Mouse (Mus musculus): ENCODE measurements around the gene Nostrin. TPM values are rescaled to one million over a fixed set of nuclear protein-coding genes. Genes with fewer than 3 reads are reported as not detected.

The Nostrin gene
- polyA plus RNA-seq, 1 experiment from 2014 or later = 0.90 TPM

DNA sequence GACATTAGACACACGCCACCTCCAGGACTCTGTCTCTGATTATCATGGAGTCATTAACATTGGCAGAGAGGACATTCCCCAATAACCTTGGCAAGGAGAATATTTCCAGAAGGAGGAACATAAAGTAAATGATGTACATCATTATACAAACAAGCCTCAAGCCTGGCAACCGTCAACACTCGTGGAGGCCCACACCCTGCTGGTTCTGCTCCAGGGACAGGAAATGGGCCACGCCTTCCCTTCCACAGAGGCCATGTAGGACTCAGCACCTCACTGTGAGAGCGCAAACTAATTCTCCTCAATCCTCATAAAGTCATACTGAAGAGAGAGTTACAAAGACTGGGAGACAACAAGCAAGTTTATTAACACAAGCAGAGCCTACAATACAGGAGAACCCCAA lies 58.0 kb downstream of the Nostrin start:
- Histone ChIP-seq H3K27me3 (ENCODE audit: control insufficient read depth, insufficient read depth, low read length) (no peaks in the 10 kb centered on the region), H3K4me2 (ENCODE audit: low read depth) (no peak overlapping the region), H3K9me3 (ENCODE audit: control insufficient read depth, low read length) (no peaks in the 10 kb centered on the region), H3K9ac (ENCODE audit: low read length) (no peak overlapping the region), H3K4me1 (ENCODE audit: control insufficient read depth, insufficient read depth, low read length) (no peaks in the 10 kb centered on the region), H3K4me3 (ENCODE audit: low read depth, low read length) (no peak overlapping the region), H3K27ac (ENCODE audit: low read depth, low read length) (no peak overlapping the region), H3K36me3 (ENCODE audit: control insufficient read depth, insufficient read depth, low read length) (0 out of 2 replicates have a peak, but pooled peaks cover 2% of the 10 kb centered on the region)
- no peak for DNase-seq (ENCODE audit: low spot score)
- ATAC-seq (ENCODE audit: insufficient read depth, low FRiP score, low TSS enrichment) = no peak
- WGBS = 85% methylated on average over 5 of the region's 5 CpGs

GRCm38 (mm10) chr2:69205185-69205584 lies 69.6 kb downstream of the Nostrin start:
- no peaks in the 10 kb centered on the region for H3K27me3 ChIP-seq (ENCODE audit: control insufficient read depth, insufficient read depth, low read length)
- DNase-seq (ENCODE audit: low spot score) (no peak), ATAC-seq (ENCODE audit: insufficient read depth, low FRiP score, low TSS enrichment) (no peak)
- H3K9me3 ChIP-seq (ENCODE audit: control insufficient read depth, low read length) = no peaks in the 10 kb centered on the region
- WGBS = 21% methylated on average over 6 of the region's 6 CpGs
- H3K27ac ChIP-seq (ENCODE audit: low read depth, low read length) = no peak overlapping the region
- no peaks in the 10 kb centered on the region for H3K36me3 ChIP-seq (ENCODE audit: control insufficient read depth, insufficient read depth, low read length)
- peak overlapping the region; percentile 88 for H3K9ac ChIP-seq (ENCODE audit: low read length)
- H3K4me2 ChIP-seq (ENCODE audit: low read depth) = peak overlapping the region; percentile 60
- peaks cover 5% of the 10 kb centered on the region; the same call in 1 of the 2 replicates for H3K4me1 ChIP-seq (ENCODE audit: control insufficient read depth, insufficient read depth, low read length)
- H3K4me3 ChIP-seq (ENCODE audit: low read depth, low read length) = peak overlapping the region; percentile 87

GRCm38 (mm10) chr2:69205791-69206351 lies 70.3 kb downstream of the Nostrin start, which contains the start of gene Spc25:
Gene Spc25, minus strand, starts transcription at chr2:69206194.
- peak within 1 kb of the TSS; percentile 44; the same call in 1 of the 2 replicates for H3K27ac ChIP-seq (ENCODE audit: low read depth, low read length)

DNA sequence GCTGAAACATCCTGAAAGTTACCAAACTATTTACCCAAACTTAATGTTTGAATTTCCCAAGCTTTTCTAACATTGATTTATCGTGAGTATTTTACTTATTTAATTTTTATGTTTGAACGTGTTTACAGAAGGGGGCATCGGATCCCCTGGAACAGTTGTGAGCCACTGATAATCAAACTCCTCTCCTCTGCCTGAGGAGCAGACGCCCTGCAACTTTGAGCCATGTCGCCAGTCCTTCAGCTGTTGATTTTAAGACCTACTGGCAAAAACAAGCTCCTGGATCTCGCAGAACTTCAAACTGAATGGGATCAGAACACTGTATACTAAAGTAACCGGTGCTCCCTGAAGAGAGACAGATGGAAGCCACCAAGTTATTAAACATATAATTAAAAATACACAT lies 70.9 kb downstream of the Nostrin start:
- no peak overlapping the region for H3K4me2 ChIP-seq (ENCODE audit: low read depth)
- H3K9ac ChIP-seq (ENCODE audit: low read length) = no peak overlapping the region
- H3K36me3 ChIP-seq (ENCODE audit: control insufficient read depth, insufficient read depth, low read length) = no peaks in the 10 kb centered on the region
- H3K27me3 ChIP-seq (ENCODE audit: control insufficient read depth, insufficient read depth, low read length) = no peaks in the 10 kb centered on the region
- no peaks in the 10 kb centered on the region for H3K9me3 ChIP-seq (ENCODE audit: control insufficient read depth, low read length)
- peaks cover 5% of the 10 kb centered on the region; the same call in 1 of the 2 replicates for H3K4me1 ChIP-seq (ENCODE audit: control insufficient read depth, insufficient read depth, low read length)
- 29% methylated on average over 7 of the region's 7 CpGs for WGBS
- no peak overlapping the region for H3K27ac ChIP-seq (ENCODE audit: low read depth, low read length)
- no peak overlapping the region for H3K4me3 ChIP-seq (ENCODE audit: low read depth, low read length)
- no peak for DNase-seq (ENCODE audit: low spot score)
- peak; percentile 35 for ATAC-seq (ENCODE audit: insufficient read depth, low FRiP score, low TSS enrichment)

More at GRCm38 (mm10) chr2:69205791-69206351, 70.3 kb downstream of the Nostrin start, which contains the start of gene Spc25:
- ATAC-seq (ENCODE audit: insufficient read depth, low FRiP score, low TSS enrichment) (peak; percentile 99), DNase-seq (ENCODE audit: low spot score) (peak; percentile 90)
- H3K9me3 ChIP-seq (ENCODE audit: control insufficient read depth, low read length) = no peaks in the 10 kb centered on the region
- H3K9ac ChIP-seq (ENCODE audit: low read length) = peak within 1 kb of the TSS; percentile 88
- H3K27me3 ChIP-seq (ENCODE audit: control insufficient read depth, insufficient read depth, low read length) = no peaks in the 10 kb centered on the region
- H3K4me2 ChIP-seq (ENCODE audit: low read depth) = peak within 1 kb of the TSS; percentile 60
- peak within 1 kb of the TSS; percentile 87 for H3K4me3 ChIP-seq (ENCODE audit: low read depth, low read length)
- 1% methylated on average over 46 of the region's 46 CpGs for WGBS
- peaks cover 5% of the 10 kb centered on the region; the same call in 1 of the 2 replicates for H3K4me1 ChIP-seq (ENCODE audit: control insufficient read depth, insufficient read depth, low read length)
- no peaks in the 10 kb centered on the region for H3K36me3 ChIP-seq (ENCODE audit: control insufficient read depth, insufficient read depth, low read length)

DNA sequence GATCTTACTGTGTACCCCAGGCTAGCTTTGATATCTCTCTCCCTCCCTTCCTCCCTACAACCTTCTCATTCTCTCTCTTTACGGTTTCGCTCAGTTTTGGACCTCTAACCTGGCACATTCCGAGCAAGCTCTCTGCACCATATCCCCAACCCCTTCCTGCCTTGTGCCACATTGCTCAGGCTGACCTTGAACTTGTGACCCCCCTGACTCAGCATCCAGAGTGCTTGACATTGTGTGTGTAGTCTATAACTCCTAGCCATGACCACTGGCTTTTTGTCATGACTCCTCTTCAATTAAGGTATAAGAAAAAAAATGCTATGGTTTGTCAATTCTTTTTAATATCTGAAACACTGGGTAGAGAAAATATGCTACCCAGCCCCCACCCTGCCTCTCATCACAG lies 74.1 kb downstream of the Nostrin start:
- Histone ChIP-seq H3K9ac (ENCODE audit: low read length) (no peak overlapping the region), H3K4me3 (ENCODE audit: low read depth, low read length) (no peak overlapping the region), H3K4me2 (ENCODE audit: low read depth) (no peak overlapping the region), H3K27me3 (ENCODE audit: control insufficient read depth, insufficient read depth, low read length) (no peaks in the 10 kb centered on the region), H3K36me3 (ENCODE audit: control insufficient read depth, insufficient read depth, low read length) (no peaks in the 10 kb centered on the region), H3K9me3 (ENCODE audit: control insufficient read depth, low read length) (no peaks in the 10 kb centered on the region), H3K4me1 (ENCODE audit: control insufficient read depth, insufficient read depth, low read length) (peaks cover 2% of the 10 kb centered on the region; the same call in 1 of the 2 replicates), H3K27ac (ENCODE audit: low read depth, low read length) (no peak overlapping the region)
- no peak for DNase-seq (ENCODE audit: low spot score)
- 91% methylated on average over 3 of the region's 3 CpGs for WGBS
- ATAC-seq (ENCODE audit: insufficient read depth, low FRiP score, low TSS enrichment) = no peak

DNA sequence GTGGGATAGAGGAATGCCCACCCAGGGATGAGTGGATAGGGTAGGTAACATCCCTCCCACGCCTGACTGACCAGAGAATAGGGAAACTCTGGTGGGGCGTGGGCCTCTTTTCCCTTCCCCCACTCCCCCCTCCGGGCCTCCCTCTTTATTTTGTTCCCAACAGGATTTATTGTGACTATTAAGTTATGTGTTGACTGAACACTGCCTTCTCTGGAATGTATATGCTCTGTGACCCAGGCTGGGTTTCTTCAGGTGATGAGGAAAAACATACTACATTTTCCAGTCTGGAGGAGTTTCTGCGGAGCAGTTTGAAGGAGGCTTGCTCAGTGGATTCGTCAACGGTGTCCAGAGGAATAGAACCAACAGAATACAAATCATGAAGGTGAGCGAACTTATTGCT lies 75.2 kb downstream of the Nostrin start, which contains the start of gene G6pc2:
Gene G6pc2, plus strand, starts transcription at position 301 of the 400 bp plus-strand sequence.
- 78% methylated on average over 7 of the region's 7 CpGs for WGBS
- Histone ChIP-seq H3K27me3 (ENCODE audit: control insufficient read depth, insufficient read depth, low read length) (no peaks in the 10 kb centered on the region), H3K9ac (ENCODE audit: low read length) (no peak within 1 kb of the TSS), H3K36me3 (ENCODE audit: control insufficient read depth, insufficient read depth, low read length) (no peaks in the 10 kb centered on the region), H3K4me3 (ENCODE audit: low read depth, low read length) (no peak within 1 kb of the TSS), H3K27ac (ENCODE audit: low read depth, low read length) (no peak within 1 kb of the TSS), H3K4me2 (ENCODE audit: low read depth) (no peak within 1 kb of the TSS), H3K4me1 (ENCODE audit: control insufficient read depth, insufficient read depth, low read length) (no peaks in the 10 kb centered on the region), H3K9me3 (ENCODE audit: control insufficient read depth, low read length) (no peaks in the 10 kb centered on the region)
- ATAC-seq (ENCODE audit: insufficient read depth, low FRiP score, low TSS enrichment) = no peak
- no peak for DNase-seq (ENCODE audit: low spot score)

DNA sequence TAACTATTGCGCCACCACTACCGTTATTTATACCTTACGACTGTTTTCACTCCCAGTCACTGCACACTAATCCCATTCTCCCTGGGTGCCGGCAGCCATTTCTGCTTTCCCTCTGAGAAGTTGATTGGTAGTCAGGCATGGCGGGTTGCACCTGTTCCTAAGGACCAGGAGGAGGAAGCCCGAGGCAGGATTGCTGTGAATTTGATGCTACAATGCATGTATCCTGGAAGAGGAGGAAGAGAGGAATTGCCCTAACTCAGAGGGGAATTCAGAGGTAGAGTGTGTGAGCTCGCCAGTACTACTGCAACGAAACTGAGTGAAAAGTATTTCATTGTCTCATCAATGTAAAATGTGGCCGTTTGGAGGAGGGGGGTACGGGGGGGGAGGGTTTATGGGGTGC lies 77.1 kb downstream of the Nostrin start:
- no peak overlapping the region for H3K4me3 ChIP-seq (ENCODE audit: low read depth, low read length)
- no peaks in the 10 kb centered on the region for H3K4me1 ChIP-seq (ENCODE audit: control insufficient read depth, insufficient read depth, low read length)
- 78% methylated on average over 10 of the region's 10 CpGs for WGBS
- H3K27me3 ChIP-seq (ENCODE audit: control insufficient read depth, insufficient read depth, low read length) = no peaks in the 10 kb centered on the region
- H3K4me2 ChIP-seq (ENCODE audit: low read depth) = no peak overlapping the region
- no peak overlapping the region for H3K27ac ChIP-seq (ENCODE audit: low read depth, low read length)
- H3K9ac ChIP-seq (ENCODE audit: low read length) = no peak overlapping the region
- no peaks in the 10 kb centered on the region for H3K9me3 ChIP-seq (ENCODE audit: control insufficient read depth, low read length)
- H3K36me3 ChIP-seq (ENCODE audit: control insufficient read depth, insufficient read depth, low read length) = no peaks in the 10 kb centered on the region
- ATAC-seq (ENCODE audit: insufficient read depth, low FRiP score, low TSS enrichment) = no peak
- no peak for DNase-seq (ENCODE audit: low spot score)

- no peak overlapping the region for H3K9ac ChIP-seq (ENCODE audit: low read length)
- H3K27ac ChIP-seq (ENCODE audit: low read depth, low read length) = no peak overlapping the region
- ATAC-seq (ENCODE audit: insufficient read depth, low FRiP score, low TSS enrichment) (no peak), DNase-seq (ENCODE audit: low spot score) (no peak)
- no peaks in the 10 kb centered on the region for H3K9me3 ChIP-seq (ENCODE audit: control insufficient read depth, low read length)
- H3K27me3 ChIP-seq (ENCODE audit: control insufficient read depth, insufficient read depth, low read length) = no peaks in the 10 kb centered on the region
- no peak overlapping the region for H3K4me3 ChIP-seq (ENCODE audit: low read depth, low read length)
- H3K36me3 ChIP-seq (ENCODE audit: control insufficient read depth, insufficient read depth, low read length) = no peaks in the 10 kb centered on the region
- WGBS = 82% methylated on average over 7 of the region's 7 CpGs
- H3K4me1 ChIP-seq (ENCODE audit: control insufficient read depth, insufficient read depth, low read length) = no peaks in the 10 kb centered on the region
- no peak overlapping the region for H3K4me2 ChIP-seq (ENCODE audit: low read depth)
These were observed 79.6 kb downstream of the Nostrin start for GRCm38 (mm10) chr2:69215242-69215641.

DNA sequence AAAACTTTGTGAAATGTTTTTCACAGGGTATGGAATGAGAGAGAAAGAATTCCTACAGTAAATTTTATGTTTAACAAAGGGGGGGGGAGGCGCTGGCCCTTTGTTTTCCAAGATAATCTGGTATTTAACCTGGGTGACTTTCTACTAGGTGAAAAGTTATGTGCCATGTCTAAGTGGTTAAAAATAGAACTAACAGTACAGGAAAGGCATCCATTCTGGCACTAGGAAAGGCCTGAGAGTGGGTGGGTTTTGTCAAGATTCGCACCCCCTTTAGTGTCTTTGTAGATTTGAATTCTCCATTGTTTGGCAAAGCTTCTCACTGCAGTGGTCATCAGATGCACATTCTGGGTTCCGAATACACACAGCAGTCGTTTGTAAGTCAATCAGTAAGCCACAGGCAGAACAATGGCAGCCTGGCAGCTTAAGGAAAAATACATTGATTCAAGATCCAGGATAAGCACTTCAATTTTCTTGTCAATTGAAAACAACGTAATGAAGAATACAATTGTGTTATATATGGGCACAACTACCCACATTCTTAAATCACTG lies 86.3 kb downstream of the Nostrin start:
- WGBS = 47% methylated on average over 5 of the region's 5 CpGs
- H3K27ac ChIP-seq (ENCODE audit: low read depth, low read length) = no peak overlapping the region
- H3K4me3 ChIP-seq (ENCODE audit: low read depth, low read length) = no peak overlapping the region
- ATAC-seq (ENCODE audit: insufficient read depth, low FRiP score, low TSS enrichment) (no peak), DNase-seq (ENCODE audit: low spot score) (no peak)
- no peaks in the 10 kb centered on the region for H3K36me3 ChIP-seq (ENCODE audit: control insufficient read depth, insufficient read depth, low read length)
- H3K9ac ChIP-seq (ENCODE audit: low read length) = no peak overlapping the region
- H3K4me1 ChIP-seq (ENCODE audit: control insufficient read depth, insufficient read depth, low read length) = no peaks in the 10 kb centered on the region
- H3K27me3 ChIP-seq (ENCODE audit: control insufficient read depth, insufficient read depth, low read length) = no peaks in the 10 kb centered on the region
- no peak overlapping the region for H3K4me2 ChIP-seq (ENCODE audit: low read depth)
- no peaks in the 10 kb centered on the region for H3K9me3 ChIP-seq (ENCODE audit: control insufficient read depth, low read length)

Data from neural tube, embryonic 11.5 days (tissue).